Mouse (Mus musculus): ENCODE data around the gene Iffo2. TPM values are rescaled to one million over a fixed set of nuclear protein-coding genes. Genes with fewer than 3 reads are reported as not detected.
A peak's percentile ranks its signal among the peaks of the same experiment; 100 is the strongest.

Gene Iffo2
- polyA plus RNA-seq, 1 experiment = 9.5 TPM

DNA sequence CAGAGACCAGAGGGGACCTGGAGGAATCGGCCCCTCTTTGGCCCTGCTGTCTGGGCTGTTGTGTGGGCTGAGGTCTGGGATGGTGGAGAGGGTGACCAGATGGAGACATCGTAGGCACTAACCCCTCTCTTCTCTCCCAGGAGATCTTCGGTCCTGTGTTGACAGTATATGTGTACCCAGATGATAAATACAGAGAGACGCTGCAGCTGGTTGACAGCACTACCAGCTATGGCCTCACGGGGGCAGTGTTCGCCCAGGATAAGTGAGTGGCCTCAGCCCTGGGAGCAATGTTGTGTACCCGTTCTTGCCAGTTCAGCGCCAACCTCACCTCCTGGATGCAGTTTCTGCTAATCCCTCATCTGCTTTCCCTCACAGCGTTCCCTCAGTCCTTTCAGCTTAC lies 113.6 kb downstream of the Iffo2 start:
- Histone ChIP-seq H3K27ac (ENCODE audit: insufficient read depth, low read depth, low read length) (no peak overlapping the region), H3K4me3 (ENCODE audit: insufficient read depth, low read length) (no peak overlapping the region), H3K4me1 (ENCODE audit: control insufficient read depth, insufficient read depth, low read length) (peaks cover 17% of the 10 kb centered on the region)
- TF ChIP-seq POLR2A (IDR thresholded peaks at IDR 0.05; ENCODE audit: borderline replicate concordance, low read depth, low read length) (no peak), CTCF (IDR thresholded peaks at IDR 0.05; ENCODE audit: low read depth, low read length) (peak; percentile 73)

DNA sequence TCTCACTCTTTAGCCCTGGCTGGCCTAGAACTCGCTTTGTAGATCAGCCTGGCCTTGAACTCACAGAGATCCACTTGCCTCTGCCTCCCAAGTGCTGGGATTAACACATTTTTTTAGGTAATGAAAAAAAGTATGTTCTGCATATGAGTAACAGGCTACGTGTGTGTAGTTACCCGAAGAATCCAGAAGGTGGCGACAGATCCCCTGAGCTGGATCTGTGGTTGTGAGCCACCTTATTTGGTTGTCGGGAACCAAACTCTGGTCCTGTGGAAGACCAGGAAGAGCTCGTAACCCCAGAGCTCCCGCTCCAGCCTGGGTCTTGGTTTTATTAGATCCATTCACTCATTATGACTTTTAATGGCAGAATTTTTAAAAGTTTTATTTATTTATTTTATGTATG lies 116.6 kb downstream of the Iffo2 start:
- Histone ChIP-seq H3K4me1 (ENCODE audit: control insufficient read depth, insufficient read depth, low read length) (no peaks in the 10 kb centered on the region), H3K27ac (ENCODE audit: insufficient read depth, low read depth, low read length) (no peak overlapping the region), H3K4me3 (ENCODE audit: insufficient read depth, low read length) (no peak overlapping the region)
- TF ChIP-seq POLR2A (IDR thresholded peaks at IDR 0.05; ENCODE audit: borderline replicate concordance, low read depth, low read length) (no peak), CTCF (IDR thresholded peaks at IDR 0.05; ENCODE audit: low read depth, low read length) (peak; percentile 27)

GRCm38 (mm10) chr4:139650086-139650743 lies 119.9 kb downstream of the Iffo2 start:
- Histone ChIP-seq H3K4me1 (ENCODE audit: control insufficient read depth, insufficient read depth, low read length) (no peaks in the 10 kb centered on the region), H3K4me3 (ENCODE audit: insufficient read depth, low read length) (no peak overlapping the region)
- TF ChIP-seq CTCF (IDR thresholded peaks at IDR 0.05; ENCODE audit: low read depth, low read length) (no peak), POLR2A (IDR thresholded peaks at IDR 0.05; ENCODE audit: borderline replicate concordance, low read depth, low read length) (no peak)

GRCm38 (mm10) chr4:139650907-139651306 lies 120.6 kb downstream of the Iffo2 start:
- Histone ChIP-seq H3K4me1 (ENCODE audit: control insufficient read depth, insufficient read depth, low read length) (no peaks in the 10 kb centered on the region), H3K27ac (ENCODE audit: insufficient read depth, low read depth, low read length) (no peak overlapping the region), H3K4me3 (ENCODE audit: insufficient read depth, low read length) (no peak overlapping the region)
- TF ChIP-seq CTCF (IDR thresholded peaks at IDR 0.05; ENCODE audit: low read depth, low read length) (no peak), POLR2A (IDR thresholded peaks at IDR 0.05; ENCODE audit: borderline replicate concordance, low read depth, low read length) (no peak)

More at GRCm38 (mm10) chr4:139650086-139650743, 119.9 kb downstream of the Iffo2 start:
- H3K27ac ChIP-seq (ENCODE audit: insufficient read depth, low read depth, low read length) = no peak overlapping the region

- H3K4me1 ChIP-seq (ENCODE audit: control insufficient read depth, insufficient read depth, low read length) = no peaks in the 10 kb centered on the region
- H3K27ac ChIP-seq (ENCODE audit: insufficient read depth, low read depth, low read length) = no peak within 1 kb of the TSS
- no peak within 1 kb of the TSS for H3K4me3 ChIP-seq (ENCODE audit: insufficient read depth, low read length)
- TF ChIP-seq CTCF (IDR thresholded peaks at IDR 0.05; ENCODE audit: low read depth, low read length) (no peak), POLR2A (IDR thresholded peaks at IDR 0.05; ENCODE audit: borderline replicate concordance, low read depth, low read length) (no peak)
These were observed 122.9 kb downstream of the Iffo2 start, which contains the start of gene Tas1r2 for GRCm38 (mm10) chr4:139653238-139653637. Tas1r2 (plus strand) TSS chr4:139653538.

DNA sequence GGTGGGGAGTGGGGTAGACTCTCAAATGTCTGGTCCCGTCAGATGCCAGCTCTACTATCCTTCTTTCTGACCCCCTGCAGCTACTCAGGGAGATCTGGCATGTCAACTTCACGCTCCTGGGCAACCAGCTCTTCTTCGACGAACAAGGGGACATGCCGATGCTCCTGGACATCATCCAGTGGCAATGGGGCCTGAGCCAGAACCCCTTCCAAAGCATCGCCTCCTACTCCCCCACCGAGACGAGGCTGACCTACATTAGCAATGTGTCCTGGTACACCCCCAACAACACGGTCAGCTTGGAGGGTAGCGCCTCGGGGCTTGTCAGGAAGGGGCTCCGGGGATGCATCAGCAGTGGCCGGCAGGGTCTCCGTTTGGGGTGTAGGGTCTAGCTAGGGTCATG lies 131.5 kb downstream of the Iffo2 start:
- Histone ChIP-seq H3K4me3 (ENCODE audit: insufficient read depth, low read length) (no peak overlapping the region), H3K27ac (ENCODE audit: insufficient read depth, low read depth, low read length) (no peak overlapping the region), H3K4me1 (ENCODE audit: control insufficient read depth, insufficient read depth, low read length) (no peaks in the 10 kb centered on the region)
- TF ChIP-seq POLR2A (IDR thresholded peaks at IDR 0.05; ENCODE audit: borderline replicate concordance, low read depth, low read length) (no peak), CTCF (IDR thresholded peaks at IDR 0.05; ENCODE audit: low read depth, low read length) (no peak)

DNA sequence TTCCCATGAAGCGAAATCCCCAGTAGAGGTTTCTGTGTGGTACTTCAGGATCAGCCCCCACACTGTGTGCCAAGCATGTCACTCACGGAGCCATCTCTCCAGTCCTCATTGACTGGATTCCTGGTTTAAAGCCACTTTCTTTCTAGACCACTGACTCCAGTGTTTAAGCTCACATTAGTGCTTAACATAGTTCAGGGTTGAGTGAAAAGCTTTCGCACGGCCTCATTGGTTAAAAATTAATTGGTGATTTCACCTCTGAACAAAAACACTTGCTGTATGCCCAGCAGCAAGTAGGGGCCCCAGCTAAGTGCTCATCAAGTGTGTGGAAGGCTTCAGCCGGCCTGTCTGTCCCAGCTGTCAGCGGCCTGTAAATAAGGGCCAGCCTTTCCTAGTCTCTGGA lies 137.3 kb downstream of the Iffo2 start:
- Histone ChIP-seq H3K27ac (ENCODE audit: insufficient read depth, low read depth, low read length) (no peak overlapping the region), H3K4me3 (ENCODE audit: insufficient read depth, low read length) (no peak overlapping the region), H3K4me1 (ENCODE audit: control insufficient read depth, insufficient read depth, low read length) (no peaks in the 10 kb centered on the region)
- no peak for TF ChIP-seq POLR2A (IDR thresholded peaks at IDR 0.05; ENCODE audit: borderline replicate concordance, low read depth, low read length)
- TF ChIP-seq CTCF (IDR thresholded peaks at IDR 0.05; ENCODE audit: low read depth, low read length) = no peak

- no peak overlapping the region for H3K4me3 ChIP-seq (ENCODE audit: insufficient read depth, low read length)
- H3K4me1 ChIP-seq (ENCODE audit: control insufficient read depth, insufficient read depth, low read length) = no peaks in the 10 kb centered on the region
- TF ChIP-seq POLR2A (IDR thresholded peaks at IDR 0.05; ENCODE audit: borderline replicate concordance, low read depth, low read length) (no peak), CTCF (IDR thresholded peaks at IDR 0.05; ENCODE audit: low read depth, low read length) (peak; percentile 54)
- H3K27ac ChIP-seq (ENCODE audit: insufficient read depth, low read depth, low read length) = no peak overlapping the region
These were observed 139.5 kb downstream of the Iffo2 start for GRCm38 (mm10) chr4:139669847-139670246.

Other genes starting within 250 kb of the Iffo2 start
- 22.5 and 26.7 TPM in 2 replicates for gene Pqlc2, start 219.8 kb upstream of the Iffo2 start, polyA plus RNA-seq (2012; ENCODE audit: insufficient read depth, insufficient read length, missing spikeins)
- gene Akr7a5, start 219.8 kb upstream of the Iffo2 start, polyA plus RNA-seq (2012; ENCODE audit: insufficient read depth, insufficient read length, missing spikeins) = 17.5 and 19.3 TPM in 2 replicates
- gene Mrto4, start 178.0 kb upstream of the Iffo2 start, polyA plus RNA-seq (2012; ENCODE audit: insufficient read depth, insufficient read length, missing spikeins) = 18.8 and 22.5 TPM in 2 replicates
- 28.6 and 29.8 TPM in 2 replicates for gene Emc1, start 178.0 kb upstream of the Iffo2 start, polyA plus RNA-seq (2012; ENCODE audit: insufficient read depth, insufficient read length, missing spikeins)
- gene Ubr4, start 177.9 kb upstream of the Iffo2 start, polyA plus RNA-seq (2012; ENCODE audit: insufficient read depth, insufficient read length, missing spikeins) = 60.1 and 84.1 TPM in 2 replicates
- gene Gm21969, start 72.6 kb downstream of the Iffo2 start, polyA plus RNA-seq (2012; ENCODE audit: insufficient read depth, insufficient read length, missing spikeins) = not detected in 2 replicates
- 13.3 and 13.8 TPM in 2 replicates for gene Aldh4a1, start 92.3 kb downstream of the Iffo2 start, polyA plus RNA-seq (2012; ENCODE audit: insufficient read depth, insufficient read length, missing spikeins)
- not detected in 2 replicates for gene Tas1r2, start 123.0 kb downstream of the Iffo2 start, polyA plus RNA-seq (2012; ENCODE audit: insufficient read depth, insufficient read length, missing spikeins)

Data from bone marrow macrophage, adult 2 months (primary cell).